Mouse (Mus musculus) hematopoietic stem cell, adult 5-6 weeks (primary cell): ENCODE measurements around the gene Syt2. TPM values are rescaled to one million over a fixed set of nuclear protein-coding genes. Genes with fewer than 3 reads are reported as not detected.

Source experiments
- ATAC-seq, 2 experiments: fragments of 125-278 bp in 1 of 2; replicated peaks in 1 of 2; 2 replicates each; pipeline ENCODE4 v1.8.0; 2016 to 2017; ENCODE audit warnings: inconsistent platforms in 2 of 2, mild to moderate bottlenecking in 2 of 2, moderate number of reproducible peaks in 2 of 2, low read depth in 1 of 2, moderate TSS enrichment in 1 of 2; ENCODE audit not compliant: low FRiP score in 2 of 2, poor library complexity in 2 of 2, severe bottlenecking in 2 of 2, insufficient read depth in 1 of 2, low TSS enrichment in 1 of 2
- total RNA-seq: library from RNA; stranded (forward); fragments of 172-1452, 232-1000 nt; gene quantifications from 2 replicates; pipeline ENCODE4 v1.2.3, GENCODE M21; 2017

Syt2 gene
- total RNA-seq, 1 experiment from 2014 or later = not detected

- no peak for ATAC-seq
These were observed 127.8 kb downstream of the Syt2 start for GRCm38 (mm10) chr1:134774247-134774646.

- ATAC-seq = no peak
These were observed 128.3 kb downstream of the Syt2 start for GRCm38 (mm10) chr1:134774728-134775287.

GRCm38 (mm10) chr1:134775631-134776030 lies 129.2 kb downstream of the Syt2 start:
- ATAC-seq = no peak

- no peak for ATAC-seq
These were observed 130.9 kb downstream of the Syt2 start for GRCm38 (mm10) chr1:134777201-134777885.

DNA sequence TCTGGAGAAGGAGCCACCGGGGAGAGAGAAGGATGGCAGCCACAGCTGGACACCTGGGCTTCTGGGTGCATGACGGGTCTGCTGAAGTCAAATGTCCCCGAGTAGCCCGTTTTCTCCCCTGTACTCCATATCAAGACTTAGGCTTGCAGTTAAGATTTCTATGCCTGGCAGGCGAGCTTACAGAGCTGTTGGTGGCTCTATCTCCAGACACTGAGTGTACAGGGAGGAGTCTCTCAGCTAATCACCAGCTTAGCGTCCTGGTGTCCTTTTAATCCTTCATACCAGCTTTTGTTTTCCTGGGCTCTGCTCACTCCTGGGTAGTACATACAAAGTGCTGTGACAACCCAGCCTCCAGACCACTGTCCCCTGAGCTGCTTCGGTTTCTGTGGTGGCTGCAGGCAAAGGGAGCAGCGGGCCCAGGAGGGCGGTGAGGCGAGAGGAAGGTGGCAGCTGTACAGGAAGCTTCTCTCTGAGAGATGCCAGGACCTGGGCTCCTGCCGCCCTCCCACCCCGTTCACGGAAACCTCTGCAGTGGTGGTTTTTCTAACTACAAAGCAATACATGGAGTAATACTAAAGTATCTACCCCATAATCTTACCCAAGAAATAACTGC lies 131.6 kb downstream of the Syt2 start:
- peak; percentile 85 to 91 for ATAC-seq

DNA sequence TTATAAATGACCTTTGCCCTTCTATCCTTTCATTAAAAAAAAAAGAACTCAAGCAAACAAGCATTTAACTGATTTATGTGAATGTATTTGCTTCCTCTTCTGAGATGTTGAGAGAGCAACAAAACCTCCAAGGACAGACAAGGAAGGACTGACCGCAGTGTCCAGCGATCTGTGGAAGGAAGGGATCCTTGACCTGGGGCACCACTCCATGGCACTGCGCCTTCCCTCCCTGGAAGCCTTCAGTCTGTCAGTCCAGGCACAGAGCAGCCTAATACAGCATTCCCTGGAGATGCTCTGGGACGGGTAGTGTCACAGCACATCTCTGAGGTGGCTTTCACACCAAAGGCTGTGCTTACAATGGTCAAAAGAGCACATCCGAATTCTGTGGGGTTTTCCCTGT lies 136.3 kb downstream of the Syt2 start:
- ATAC-seq = no peak

- no peak for ATAC-seq
These were observed 137.5 kb downstream of the Syt2 start for GRCm38 (mm10) chr1:134783958-134784357.

- ATAC-seq = peak; percentile 39 to 42; a peak in 2 of 4 replicates
These were observed 138.0 kb downstream of the Syt2 start for GRCm38 (mm10) chr1:134784481-134784880.

GRCm38 (mm10) chr1:134784911-134785310 lies 138.4 kb downstream of the Syt2 start:
- peak; percentile 32 to 49; a peak in 2 of 4 replicates for ATAC-seq

DNA sequence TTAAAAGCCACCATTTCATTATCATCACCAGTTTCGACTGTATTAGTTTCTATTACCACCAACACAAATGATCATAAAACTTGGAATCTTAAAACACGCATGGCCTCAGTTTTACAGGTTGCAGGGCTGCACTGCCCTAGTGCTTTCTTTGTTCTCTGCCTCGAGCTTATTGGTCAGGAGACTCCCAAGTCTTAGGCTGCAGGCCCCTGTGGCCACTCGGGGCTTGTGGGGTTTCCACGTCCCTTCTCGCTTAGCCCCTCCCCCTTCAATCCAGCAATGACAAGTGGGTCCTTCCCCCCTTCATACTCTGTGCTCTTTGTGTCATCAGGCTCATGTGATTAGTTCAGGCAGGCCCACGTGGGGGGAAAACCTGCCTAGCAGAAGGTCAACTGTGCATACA lies 141.6 kb downstream of the Syt2 start:
- ATAC-seq = no peak

DNA sequence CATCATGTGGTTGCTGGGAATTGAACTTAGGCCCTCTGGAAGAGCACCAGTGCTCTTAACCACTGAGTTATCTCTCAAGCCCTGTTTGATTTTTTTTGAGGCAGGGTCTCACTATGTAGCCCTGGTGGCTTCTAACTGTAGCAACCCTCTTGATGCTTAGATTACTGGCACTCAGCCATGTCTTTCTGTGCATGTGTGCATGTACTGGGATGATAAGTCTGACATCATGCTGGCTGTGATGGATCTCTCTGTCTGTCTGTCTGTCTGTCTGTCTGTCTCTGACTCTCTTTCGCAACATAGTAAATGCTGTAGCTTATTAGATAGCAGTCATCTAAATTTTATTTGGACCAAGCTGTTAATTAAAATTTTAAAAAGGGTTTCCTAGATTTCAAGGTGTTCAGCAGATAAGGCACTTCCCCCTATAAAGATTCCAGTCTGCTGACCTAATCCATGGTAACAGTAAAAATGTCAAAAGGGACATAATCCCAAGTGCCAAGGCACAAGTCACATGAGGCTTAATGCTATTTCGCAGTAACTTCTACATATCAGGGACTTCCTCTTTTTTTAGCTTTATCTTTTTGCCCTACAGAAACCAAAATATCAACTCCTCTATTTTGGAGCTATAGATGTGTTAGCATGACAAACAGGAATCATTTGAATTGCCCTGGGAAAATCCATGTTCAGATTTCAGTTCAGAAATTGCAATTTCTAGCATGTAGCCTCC lies 144.4 kb downstream of the Syt2 start:
- peak in 1 of 2 experiments; percentile 25; a peak in 2 of 4 replicates for ATAC-seq

DNA sequence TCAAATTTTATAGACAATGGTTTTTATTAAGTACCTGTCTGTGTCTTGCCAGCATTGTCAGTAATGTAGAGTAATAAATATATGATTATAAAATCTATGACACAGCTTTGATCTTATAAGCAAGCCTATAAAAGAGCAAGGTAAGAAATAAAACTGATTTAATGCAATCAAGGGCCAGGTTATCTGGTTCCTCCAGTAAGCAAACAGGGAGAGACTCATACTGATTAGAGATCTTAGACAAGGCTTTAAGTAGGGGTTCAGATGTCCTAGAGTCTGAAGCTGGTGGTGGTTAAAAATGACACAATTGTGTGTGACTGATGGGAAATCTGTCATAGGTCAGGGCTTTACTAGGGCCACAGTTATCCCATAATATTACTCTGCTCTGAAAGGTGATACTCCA lies 145.0 kb downstream of the Syt2 start:
- ATAC-seq = no peak

DNA sequence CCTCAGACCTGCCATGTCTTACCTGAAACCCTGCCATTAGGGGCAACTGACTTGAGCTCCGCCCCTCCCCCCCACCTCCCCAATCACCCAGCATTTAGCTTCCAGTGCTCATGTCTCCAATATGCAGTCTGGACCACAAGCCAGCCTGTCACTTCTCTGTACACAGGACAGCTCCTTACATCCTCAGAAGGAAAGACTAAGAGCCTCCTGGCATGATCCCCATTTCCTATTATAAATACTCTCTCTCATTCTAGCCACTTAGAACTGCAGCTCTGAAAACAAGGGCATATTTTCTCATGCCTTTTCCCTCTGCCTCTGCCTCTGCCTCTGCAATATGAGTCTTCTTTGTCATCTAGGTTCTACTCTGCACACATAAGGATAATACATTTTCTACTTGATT lies 149.6 kb downstream of the Syt2 start:
- no peak for ATAC-seq

DNA sequence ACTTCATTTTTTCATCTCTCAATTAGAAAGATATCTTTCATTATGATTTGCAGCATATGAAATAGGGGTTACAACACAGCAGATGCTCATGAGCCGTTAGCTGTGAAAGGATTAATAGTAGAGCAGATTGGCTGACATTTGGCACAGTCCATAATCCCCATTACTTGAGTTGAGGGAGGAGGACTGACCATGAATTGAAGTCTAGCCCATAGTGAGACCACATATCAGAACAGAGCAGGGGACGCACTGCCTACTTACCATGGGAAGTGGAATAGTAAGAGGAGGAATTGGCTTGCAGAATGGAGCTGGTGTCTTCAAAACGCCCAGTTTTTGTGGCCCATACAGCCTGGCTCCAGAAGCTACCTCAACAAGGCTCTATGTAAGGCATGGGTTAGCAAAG lies 150.1 kb downstream of the Syt2 start:
- no peak for ATAC-seq

DNA sequence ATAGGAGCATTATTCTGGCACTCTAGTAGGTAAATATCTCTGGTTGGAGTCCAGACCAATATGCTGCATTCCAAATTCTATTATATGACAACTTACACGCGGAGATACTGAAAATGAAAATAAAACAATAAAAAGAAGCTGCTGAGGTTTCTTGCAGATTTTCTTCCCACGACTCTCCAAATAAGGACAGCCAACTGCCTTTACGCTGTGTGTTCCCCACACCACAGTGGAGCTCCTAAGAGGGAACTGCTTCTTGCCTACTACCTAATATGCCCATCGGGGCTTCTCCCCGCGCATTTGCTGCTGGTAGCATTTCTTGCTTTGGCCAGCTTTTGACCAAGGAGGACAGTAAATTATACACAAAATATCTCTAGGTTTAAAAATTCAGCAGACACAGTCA lies 155.3 kb downstream of the Syt2 start:
- ATAC-seq = no peak

- no peak; a peak in 1 of 4 replicates for ATAC-seq
These were observed 157.0 kb downstream of the Syt2 start for GRCm38 (mm10) chr1:134803286-134804117.

- no peak for ATAC-seq
These were observed 157.9 kb downstream of the Syt2 start for GRCm38 (mm10) chr1:134804373-134804772.
